ENCODE assay signal across 24 mouse cellular contexts in the genomic region with DNA sequence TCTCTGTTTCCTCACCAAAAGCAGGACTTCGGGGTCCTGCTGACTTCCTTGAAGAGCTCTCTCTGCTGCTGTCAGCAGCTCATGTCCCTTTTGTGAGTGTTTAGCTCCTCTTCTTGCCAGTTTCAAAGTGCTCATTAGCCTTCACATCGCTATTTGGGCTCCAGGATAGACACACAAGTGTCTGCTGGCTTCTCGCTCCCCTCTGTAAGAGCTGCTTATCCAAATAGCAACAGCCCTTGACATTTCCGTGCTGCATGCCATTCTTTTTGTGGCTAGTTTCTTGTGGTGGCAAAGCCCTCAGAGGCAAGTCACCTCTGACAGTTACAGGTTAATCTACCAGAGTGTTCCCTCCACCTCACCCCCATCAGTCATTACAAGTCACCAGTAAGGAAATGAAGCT. TPM values are rescaled to one million over a fixed set of nuclear protein-coding genes. Genes with fewer than 3 reads are reported as not detected.
A peak's percentile ranks its signal among the peaks of the same experiment; 100 is the strongest.
DNase-seq lines count a peak whose midpoint lies in the region; ATAC-seq and TF ChIP-seq lines count a peak whose summit lies in the region.
"Had no signal": no experiment of that assay in that cellular context is flagged by ENCODE, and none has a peak within 500 bp of the region (broad histone marks: within the 10 kb centered on the region; RNA-seq: fewer than 3 reads in every experiment).

No protein-coding gene starts in this region.

- WGBS in heart, adult 2 months = 65% methylated on average over 4 of the region's 4 CpGs
- 57% methylated on average over 4 of the region's 4 CpGs for WGBS in lung, postnatal 0 days

- TF ChIP-seq CTCF in heart, adult 2 months (IDR thresholded peaks at IDR 0.05) = no peak
- TF ChIP-seq CTCF in lung, postnatal 0 days (IDR thresholded peaks at IDR 0.05) = no peak

- H3K4me3 ChIP-seq in heart, adult 2 months = no peak overlapping the region
- H3K4me3 ChIP-seq in lung, postnatal 0 days (ENCODE audit: low read depth, low read length) = no peak overlapping the region
- H3K4me3 ChIP-seq: embryonic facial prominence, embryonic 12.5 days; hindbrain, embryonic 15.5 days; intestine, embryonic 15.5 days; limb, embryonic 15.5 days had no signal

- H3K9me3 ChIP-seq in lung, postnatal 0 days (ENCODE audit: low read length) = no peaks in the 10 kb centered on the region
- H3K9me3 ChIP-seq: embryonic facial prominence, embryonic 12.5 days; hindbrain, embryonic 15.5 days; intestine, embryonic 15.5 days; limb, embryonic 15.5 days had no signal

- no peaks in the 10 kb centered on the region for H3K79me2 ChIP-seq in heart, adult 2 months (replicated peaks; ENCODE audit: control insufficient read depth, insufficient read depth, low read length)

- no peak overlapping the region for H3K9ac ChIP-seq in heart, adult 2 months (ENCODE audit: low read depth, low read length)
- no peak overlapping the region for H3K9ac ChIP-seq in lung, postnatal 0 days (replicated peaks; ENCODE audit: low read depth)
- H3K9ac ChIP-seq: embryonic facial prominence, embryonic 12.5 days; forebrain, postnatal 0 days; hindbrain, embryonic 15.5 days; intestine, embryonic 15.5 days; limb, embryonic 15.5 days; liver, embryonic 14.5 days had no signal

- no peak for DNase-seq in heart, adult 2 months
- DNase-seq in heart, postnatal 36 days = no peak
- peak; percentile 26 to 64 for DNase-seq in lung, adult 18-20 months
- DNase-seq in lung, postnatal 14 days = no peak
- DNase-seq in T-cell, adult 2 months (ENCODE audit: low spot score) = peak; percentile 17
- peak; percentile 23 for DNase-seq in lung, postnatal 0 days (ENCODE audit: low spot score)
- DNase-seq: adrenal gland, postnatal 10 days; cerebellum, adult 2 months; cerebellum, postnatal 25 days; forebrain, postnatal 0 days; gastrocnemius, postnatal 25 days; kidney, adult 9 months; kidney, postnatal 14 days; left cerebral cortex, postnatal 4 days; right cerebral cortex, postnatal 14 days; thymus, adult 2 months had no signal

- TF ChIP-seq EP300 in heart, adult 2 months (IDR thresholded peaks at IDR 0.05; ENCODE audit: insufficient read depth, low read depth, low read length) = no peak
- TF ChIP-seq EP300 in lung, postnatal 0 days (IDR thresholded peaks at IDR 0.05) = no peak

- H3K27ac ChIP-seq in heart, adult 2 months = peak overlapping the region; percentile 15; the same call in 1 of the 2 replicates
- no peak overlapping the region for H3K27ac ChIP-seq in lung, postnatal 0 days (ENCODE audit: low read length)
- H3K27ac ChIP-seq: embryonic facial prominence, embryonic 12.5 days; hindbrain, embryonic 15.5 days; intestine, embryonic 15.5 days; limb, embryonic 15.5 days; liver, embryonic 14.5 days; macrophage; stomach, postnatal 0 days had no signal

- intact Hi-C loops in heart, adult 2 months (cut with DNase I) = no loop called here
- intact Hi-C loops in heart, postnatal 36 days (cut with DNase I) = no loop called here

- peaks cover 4% of the 10 kb centered on the region; the same call in 1 of the 2 replicates for H3K36me3 ChIP-seq in heart, adult 2 months (ENCODE audit: control insufficient read depth, insufficient read depth, low read length)
- H3K36me3 ChIP-seq in lung, postnatal 0 days (ENCODE audit: insufficient read depth, low read length) = peaks cover 23% of the 10 kb centered on the region; the same call in 1 of the 2 replicates

- no peak overlapping the region for H3K4me2 ChIP-seq in lung, postnatal 0 days (replicated peaks; ENCODE audit: low read depth, low read length)
- H3K4me2 ChIP-seq: embryonic facial prominence, embryonic 12.5 days; hindbrain, embryonic 15.5 days; intestine, embryonic 15.5 days; limb, embryonic 15.5 days had no signal

- peaks cover 2% of the 10 kb centered on the region; the same call in 1 of the 2 replicates for H3K4me1 ChIP-seq in heart, adult 2 months (ENCODE audit: control insufficient read depth, insufficient read depth, low read length)
- H3K4me1 ChIP-seq in lung, postnatal 0 days (ENCODE audit: insufficient read depth, low read depth, low read length) = no peaks in the 10 kb centered on the region
- H3K4me1 ChIP-seq: embryonic facial prominence, embryonic 12.5 days; hindbrain, embryonic 15.5 days; intestine, embryonic 15.5 days; limb, embryonic 15.5 days had no signal

- TF ChIP-seq POLR2A in heart, adult 2 months (IDR thresholded peaks at IDR 0.05; ENCODE audit: insufficient read depth, low read depth, low read length) = no peak

- peak; percentile 47; the same call in 1 of the 2 replicates for ATAC-seq in lung, postnatal 0 days
- no peak for ATAC-seq in inflammation-experienced regulatory T-cells, adult 6 months
- ATAC-seq: forebrain, postnatal 0 days; intestine, embryonic 15.5 days had no signal

- no peaks in the 10 kb centered on the region for H3K27me3 ChIP-seq in heart, adult 2 months (ENCODE audit: control insufficient read depth, insufficient read depth, low read length)
- no peaks in the 10 kb centered on the region for H3K27me3 ChIP-seq in lung, postnatal 0 days (replicated peaks; ENCODE audit: insufficient read depth, low read length)
- H3K27me3 ChIP-seq: embryonic facial prominence, embryonic 12.5 days; hindbrain, embryonic 15.5 days; intestine, embryonic 15.5 days; limb, embryonic 15.5 days had no signal

RNA-seq across cellular contexts. Expression of a gene that starts 56.3 kb away (rescaled TPM):
- total RNA-seq in heart, adult 2 months (2021) = 10 to 100 TPM in 1 of 2 experiments, 1 to 10 TPM in 1; 8.9 to 10.9 TPM
- polyA plus RNA-seq in heart, adult 2 months (2012; rRNA removed) = 3.0 and 5.1 TPM in 2 replicates
- 10 to 100 TPM; 13.1 to 13.9 TPM for total RNA-seq in heart, postnatal 36 days (2021)
- 6.2 and 7.8 TPM in 2 replicates for polyA plus RNA-seq in lung, postnatal 0 days (2015; fragmentation: Nextera tagmentation; extraction: Ambion mirVana)
- polyA plus RNA-seq in inflammation-experienced regulatory T-cells, adult 6 months (2017; shearing (Covaris generic)) = 10 to 100 TPM; 14.2 to 16.8 (median 15.2) TPM

Comparison
In these comparisons a context has a peak if more than half of its experiments do, and no peak if none do; other contexts are left out.
1. DNase-seq: peak in lung, adult 18-20 months (2 of 2), T-cell, adult 2 months (single experiment) and lung, postnatal 0 days (single experiment); none in heart, adult 2 months (0 of 2), heart, postnatal 36 days (0 of 2) and lung, postnatal 14 days (single experiment).